Mouse (Mus musculus) kidney, adult 9 months (tissue): ENCODE data around the gene March11.

Source experiments
- DNase-seq: peaks from one replicate; pipeline ENCODE4 v3.0.0; 2022

The March11 gene

DNA sequence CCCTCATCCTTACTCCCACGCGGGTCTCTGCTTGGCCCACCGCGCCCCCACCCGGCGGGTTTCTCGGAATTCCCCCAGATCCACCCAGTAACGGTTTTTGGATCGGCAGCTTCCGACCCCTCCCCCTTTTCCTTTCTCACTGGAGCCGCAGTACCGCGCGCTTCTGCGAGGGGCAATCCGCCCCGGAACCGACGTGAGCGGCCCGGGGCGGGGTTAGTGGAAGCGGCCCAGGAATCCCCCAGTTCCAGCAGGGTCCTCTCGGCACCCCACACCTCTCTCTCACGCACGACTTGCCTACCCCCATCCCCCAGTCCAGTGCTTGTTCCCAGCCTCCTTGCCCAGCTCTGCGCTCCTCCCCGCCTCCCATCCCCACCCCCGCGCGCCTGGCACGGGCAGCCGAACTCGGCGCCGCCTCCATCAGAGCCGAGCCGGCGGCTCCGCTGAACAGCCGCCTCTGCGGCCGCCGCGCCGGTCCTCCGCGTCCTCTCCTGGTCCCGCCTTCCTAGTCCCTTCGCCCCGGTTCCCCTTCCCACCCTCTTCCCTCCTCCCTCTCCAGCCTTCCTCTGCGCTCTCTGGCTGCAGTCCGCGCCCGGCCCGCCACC lies at the start of gene March11:
Gene March11 (plus strand): TSS at position 420 of the 602 bp plus-strand sequence.
- no peak for DNase-seq

DNA sequence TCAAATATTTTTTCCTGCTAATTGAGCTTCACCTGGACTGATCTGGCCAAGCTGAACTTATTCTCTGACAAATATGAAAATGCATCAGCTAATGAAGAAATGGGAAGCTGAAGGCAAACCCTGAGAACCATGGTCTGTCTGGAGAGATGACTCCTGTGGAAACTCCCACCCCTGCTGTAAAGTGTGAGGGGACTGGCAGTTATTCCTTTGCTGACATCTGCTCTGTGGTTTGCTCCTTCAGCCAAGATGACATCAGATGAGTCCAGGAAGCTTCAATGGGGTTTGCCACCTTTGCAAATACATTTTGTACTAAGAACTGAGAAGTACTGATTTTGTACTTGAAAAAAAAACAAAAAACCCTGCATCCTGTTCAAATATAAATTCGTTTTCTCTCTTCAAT lies 46.5 kb upstream of the March11 start:
- DNase-seq, result no peak

- no peak for DNase-seq
Observed at GRCm38 (mm10) chr15:26269596-26269995, 39.3 kb upstream of the March11 start.

GRCm38 (mm10) chr15:26276035-26276511 lies 32.8 kb upstream of the March11 start:
- DNase-seq, result no peak

- no peak for DNase-seq
Observed at GRCm38 (mm10) chr15:26276608-26277007, 32.2 kb upstream of the March11 start.

DNA sequence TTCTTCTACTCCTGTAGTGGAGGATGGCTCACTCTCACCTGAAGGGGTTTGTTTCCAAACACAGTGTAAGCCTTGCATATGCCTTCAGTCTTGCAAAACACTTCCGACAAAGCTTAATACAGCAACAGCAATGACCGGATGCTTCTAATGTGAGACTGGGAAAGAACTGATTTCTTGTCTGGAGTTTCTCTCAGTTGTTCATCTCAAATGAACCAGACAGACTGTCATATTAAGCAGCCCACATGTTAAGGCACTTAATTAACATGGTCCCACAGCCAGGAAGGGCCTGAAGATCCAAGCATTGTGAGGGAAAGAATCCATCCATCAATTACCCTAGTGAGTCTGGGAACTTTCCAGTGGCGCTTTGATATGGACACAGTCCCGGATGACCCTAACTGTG lies 17.0 kb upstream of the March11 start:
- no peak for DNase-seq

DNA sequence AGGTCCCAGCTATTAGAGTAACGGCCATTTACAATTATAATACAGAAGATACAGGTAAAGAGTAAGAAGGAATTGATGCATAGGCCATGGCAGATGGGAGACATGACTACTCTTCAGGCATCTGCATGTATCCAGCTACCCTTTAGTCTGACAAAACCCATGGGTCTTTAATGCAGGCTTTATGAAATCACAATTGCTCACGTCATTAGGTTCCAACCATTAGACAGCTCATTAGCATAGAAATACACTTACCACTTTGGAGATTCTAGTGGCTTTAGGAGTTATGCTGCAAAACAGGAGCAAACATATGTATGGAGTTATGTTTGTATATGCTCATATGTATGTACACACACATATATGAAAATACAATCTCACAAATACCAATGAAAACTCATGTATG lies 16.0 kb upstream of the March11 start:
- no peak for DNase-seq

GRCm38 (mm10) chr15:26293215-26293614 lies 15.6 kb upstream of the March11 start:
- no peak for DNase-seq

DNA sequence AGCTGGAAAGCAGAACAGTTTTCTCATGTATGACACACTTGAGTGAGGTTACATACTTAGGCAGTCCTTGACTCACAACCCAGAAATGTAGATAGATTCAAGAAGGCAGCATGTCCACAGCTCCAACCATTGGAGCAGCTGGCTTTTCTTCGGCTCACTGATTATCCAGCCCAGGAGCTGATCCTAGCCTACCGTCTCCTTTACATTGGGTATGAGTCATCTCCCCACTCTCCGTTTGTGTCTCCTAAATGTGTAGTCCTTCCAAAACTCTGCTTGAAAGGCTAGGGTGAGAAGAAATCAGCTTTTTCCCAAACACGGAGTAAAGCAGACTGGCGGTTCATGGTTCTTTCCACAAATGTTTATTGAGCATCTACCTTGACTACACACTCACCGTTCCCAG lies 10.2 kb upstream of the March11 start:
- no peak for DNase-seq

DNA sequence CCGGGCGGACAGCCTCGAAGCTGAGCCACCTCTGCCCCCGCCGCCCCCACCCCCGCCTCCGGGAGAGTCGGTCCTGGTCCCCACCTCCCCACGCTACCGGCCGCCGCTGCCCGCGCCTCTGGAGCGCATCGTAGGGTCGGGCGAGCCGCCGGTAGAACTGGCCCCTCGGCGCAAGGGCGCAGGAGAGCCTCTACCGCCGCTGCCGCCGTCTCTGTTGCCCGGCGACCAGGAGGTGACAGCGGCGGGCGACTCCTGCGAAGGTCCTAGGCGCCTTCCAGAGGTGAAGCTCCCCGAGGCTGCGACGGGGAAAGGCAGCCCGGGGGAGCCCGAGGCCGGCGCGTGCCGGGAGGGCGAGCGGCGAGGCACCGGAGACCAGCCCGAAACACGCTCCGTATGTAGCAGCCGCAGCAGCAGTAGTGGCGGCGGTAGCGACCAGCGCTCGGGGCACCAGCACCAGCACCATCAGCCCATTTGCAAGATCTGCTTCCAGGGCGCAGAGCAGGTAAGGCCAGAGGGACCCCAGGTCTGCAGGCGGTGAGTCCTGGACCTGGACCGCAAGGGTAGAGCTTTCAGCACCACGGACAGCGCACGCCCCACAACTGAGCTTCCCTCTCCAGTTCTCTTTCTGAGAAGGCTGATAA lies 563 bp downstream of the March11 start:
- peak; percentile 46 for DNase-seq

DNA sequence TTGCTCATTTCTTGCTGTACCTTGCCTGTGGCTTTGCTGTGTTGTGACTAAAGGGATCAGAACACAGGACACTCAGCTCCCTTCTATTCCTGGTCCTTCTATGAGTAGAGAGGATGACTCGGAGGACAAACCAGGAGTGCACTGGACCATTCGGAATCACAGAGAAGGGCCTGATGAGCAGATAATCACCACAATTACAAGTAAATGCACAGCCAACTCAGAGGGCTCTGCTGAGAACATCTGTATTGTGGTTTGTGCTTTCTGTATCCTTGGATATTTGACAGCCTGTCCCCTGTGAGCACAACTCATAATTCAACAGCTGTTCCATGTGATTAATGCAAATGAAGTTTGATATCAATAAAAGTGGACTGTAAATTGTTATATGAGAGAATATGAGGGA lies 11.0 kb downstream of the March11 start:
- DNase-seq, result no peak

DNA sequence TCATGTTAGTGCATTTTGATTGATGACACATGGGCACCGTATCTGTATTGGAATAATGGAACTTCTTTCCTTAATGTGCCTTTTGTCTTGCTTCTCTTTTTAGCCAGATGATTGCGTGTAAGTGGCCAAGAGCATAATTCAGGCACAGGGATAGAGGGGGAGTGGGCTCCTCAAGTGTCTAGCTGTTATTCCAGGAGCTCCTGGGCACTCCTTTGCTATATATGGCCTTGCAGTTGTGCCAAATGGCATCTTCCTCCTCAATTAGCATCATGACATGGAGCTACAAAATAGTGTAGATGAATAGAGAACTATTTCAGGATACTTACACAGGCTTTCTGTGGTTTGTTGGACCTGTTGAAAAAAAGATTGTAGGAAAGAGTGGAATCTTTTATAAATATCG lies 11.6 kb downstream of the March11 start:
- no peak for DNase-seq

GRCm38 (mm10) chr15:26322804-26323203 lies 14.0 kb downstream of the March11 start:
- DNase-seq, result no peak

DNA sequence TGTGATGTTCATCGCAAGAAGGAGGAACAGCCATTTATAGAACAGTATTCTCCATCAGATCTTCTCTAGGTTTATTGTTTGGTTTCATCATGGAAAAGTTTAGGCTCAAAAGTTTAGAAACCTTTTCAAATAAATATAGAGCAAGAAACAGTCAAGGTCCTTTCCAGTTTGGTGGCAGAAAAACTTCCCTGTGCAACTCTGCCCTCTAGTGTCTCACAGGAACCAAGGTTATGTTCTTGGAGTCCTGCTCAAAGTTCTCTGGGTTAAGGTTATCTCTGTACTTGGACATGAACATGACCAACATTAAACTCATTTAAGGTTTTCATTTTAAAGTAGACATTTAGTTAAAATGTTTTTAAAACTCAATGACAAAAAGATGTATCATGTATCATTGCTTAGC lies 18.3 kb downstream of the March11 start:
- peak; percentile 32 for DNase-seq

GRCm38 (mm10) chr15:26335791-26336190 lies 26.9 kb downstream of the March11 start:
- DNase-seq, result no peak

GRCm38 (mm10) chr15:26337775-26338174 lies 28.9 kb downstream of the March11 start:
- DNase-seq, result no peak

- no peak for DNase-seq
Observed at GRCm38 (mm10) chr15:26338343-26338742, 29.5 kb downstream of the March11 start.

- no peak for DNase-seq
Observed at GRCm38 (mm10) chr15:26340490-26340889, 31.6 kb downstream of the March11 start.

- DNase-seq, result no peak
Observed at GRCm38 (mm10) chr15:26340966-26341365, 32.1 kb downstream of the March11 start.

GRCm38 (mm10) chr15:26344329-26344728 lies 35.5 kb downstream of the March11 start:
- DNase-seq, result no peak

DNA sequence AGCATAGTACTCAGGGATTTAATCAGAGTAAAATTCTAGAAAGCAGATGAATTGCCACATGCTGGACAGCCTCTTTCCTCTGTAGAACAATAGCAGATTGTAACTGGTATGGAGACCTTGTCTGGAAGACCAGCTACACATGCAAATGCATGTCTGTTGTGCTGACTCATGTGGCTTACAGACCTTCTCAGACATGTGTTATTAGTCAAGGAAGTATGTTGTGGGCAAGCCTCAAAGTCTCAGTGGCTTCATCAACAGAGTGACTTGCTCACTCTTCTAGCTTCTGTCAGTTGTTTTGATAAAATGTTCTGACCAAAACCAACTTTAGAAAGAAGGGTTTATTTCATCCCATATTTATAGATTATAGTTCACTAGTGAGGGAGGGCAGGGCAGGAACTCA lies 44.8 kb downstream of the March11 start:
- no peak for DNase-seq

GRCm38 (mm10) chr15:26365344-26365743 lies 56.5 kb downstream of the March11 start:
- no peak for DNase-seq

DNA sequence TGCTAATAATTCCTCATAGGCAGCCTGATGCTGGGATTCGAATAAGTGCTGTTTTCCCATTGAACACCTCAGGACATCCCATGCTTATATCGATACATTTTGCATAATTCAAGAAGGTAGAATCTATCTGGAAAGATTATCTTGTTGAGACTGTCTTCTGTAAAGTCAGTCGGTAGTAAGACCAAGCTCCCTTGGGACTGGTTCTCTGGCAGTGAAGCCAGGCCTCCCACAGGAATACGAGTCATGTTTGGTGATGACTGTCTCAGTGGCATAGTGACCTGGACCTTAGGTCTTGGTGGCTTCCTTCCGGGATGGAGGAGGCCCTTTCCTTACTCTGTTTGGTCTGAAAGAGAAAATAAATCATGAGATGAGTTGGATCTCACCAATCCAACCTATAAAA lies 57.7 kb downstream of the March11 start:
- no peak for DNase-seq

- no peak for DNase-seq
Observed at GRCm38 (mm10) chr15:26373759-26374158, 64.9 kb downstream of the March11 start.

- no peak for DNase-seq
Observed at GRCm38 (mm10) chr15:26374232-26374631, 65.4 kb downstream of the March11 start.
